Mouse (Mus musculus) hematopoietic stem cell, adult 5-6 weeks (primary cell): ENCODE data around the gene Lrrc49. TPM values are rescaled to one million over a fixed set of nuclear protein-coding genes. Genes with fewer than 3 reads are reported as not detected.

ENCODE experiments used
- ATAC-seq, 2 experiments: fragments of 125-278 bp in 1 of 2; replicated peaks in 1 of 2; 2 replicates each; pipeline ENCODE4 v1.8.0; 2016 to 2017; ENCODE audit warnings: inconsistent platforms in 2 of 2, mild to moderate bottlenecking in 2 of 2, moderate number of reproducible peaks in 2 of 2, low read depth in 1 of 2, moderate TSS enrichment in 1 of 2; ENCODE audit not compliant: low FRiP score in 2 of 2, poor library complexity in 2 of 2, severe bottlenecking in 2 of 2, insufficient read depth in 1 of 2, low TSS enrichment in 1 of 2
- total RNA-seq: library from RNA; stranded (forward); fragments of 172-1452, 232-1000 nt; gene quantifications from 2 replicates; pipeline ENCODE4 v1.2.3, GENCODE M21; 2017

Gene Lrrc49
- total RNA-seq = 35.5 and 36.5 TPM in 2 replicates

DNA sequence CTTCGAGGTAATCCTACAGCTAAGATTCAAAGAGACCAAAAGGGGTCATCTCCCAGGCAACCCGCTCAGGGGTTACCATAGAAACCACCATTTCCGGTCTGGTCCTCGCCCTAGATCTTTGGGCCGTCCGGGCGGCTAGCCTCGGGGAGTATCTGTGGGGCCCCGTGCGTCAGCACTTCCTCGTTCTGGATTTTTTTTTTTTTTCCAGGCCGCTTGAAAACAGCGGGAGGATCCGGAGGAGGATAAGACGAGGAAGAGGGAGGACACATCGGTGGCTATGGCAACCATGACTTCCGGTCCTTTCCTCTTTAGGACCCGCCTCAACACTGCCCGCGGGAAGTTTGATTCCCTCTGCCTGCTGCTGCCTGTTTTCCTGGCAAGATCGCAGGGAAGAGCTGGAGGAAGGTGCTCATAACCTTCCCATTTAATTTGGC is at the start of gene Lrrc49:
Lrrc49 (minus strand) TSS at position 268 of the 434 bp plus-strand sequence.
- ATAC-seq = peak; percentile 87 to 94

DNA sequence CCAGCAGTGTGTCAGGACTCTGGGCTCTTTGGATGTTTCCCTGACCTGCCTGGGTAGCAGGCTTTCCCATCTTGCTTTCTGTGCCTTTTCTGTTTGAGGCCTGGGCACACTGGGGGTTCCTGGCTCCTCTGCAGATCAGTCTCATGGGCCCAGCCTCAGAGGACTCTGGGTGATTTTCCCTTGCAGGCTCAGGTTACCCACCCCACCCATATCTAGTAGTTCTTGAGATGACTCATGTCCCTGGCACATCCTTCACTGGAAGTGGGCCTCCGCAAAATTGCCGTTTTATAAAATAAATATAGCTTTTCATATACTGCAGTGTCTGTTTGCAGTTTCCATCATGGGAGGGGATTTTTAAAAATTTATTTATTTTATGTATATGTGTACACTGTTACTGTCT is 46.4 kb upstream of the Lrrc49 start:
- ATAC-seq = no peak

DNA sequence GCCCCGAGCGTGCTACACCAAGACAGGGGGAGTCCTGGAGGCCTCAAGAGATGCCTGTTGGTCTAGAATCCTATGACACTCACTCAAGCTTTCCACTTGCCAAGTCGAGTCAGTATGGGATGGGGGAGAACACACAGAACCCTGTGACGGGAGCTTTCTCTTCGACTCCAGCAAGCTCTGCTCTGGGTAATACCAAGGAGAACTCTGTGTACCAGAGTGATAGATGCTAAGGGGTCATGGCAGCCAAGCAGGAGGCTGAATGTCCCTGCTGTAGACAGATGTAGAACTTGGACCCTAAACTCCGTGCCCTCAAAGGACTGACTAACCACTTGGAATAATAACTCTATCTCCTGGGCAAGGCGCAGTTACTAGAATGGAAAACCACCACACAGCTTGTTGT is 37.0 kb upstream of the Lrrc49 start:
- ATAC-seq = no peak

DNA sequence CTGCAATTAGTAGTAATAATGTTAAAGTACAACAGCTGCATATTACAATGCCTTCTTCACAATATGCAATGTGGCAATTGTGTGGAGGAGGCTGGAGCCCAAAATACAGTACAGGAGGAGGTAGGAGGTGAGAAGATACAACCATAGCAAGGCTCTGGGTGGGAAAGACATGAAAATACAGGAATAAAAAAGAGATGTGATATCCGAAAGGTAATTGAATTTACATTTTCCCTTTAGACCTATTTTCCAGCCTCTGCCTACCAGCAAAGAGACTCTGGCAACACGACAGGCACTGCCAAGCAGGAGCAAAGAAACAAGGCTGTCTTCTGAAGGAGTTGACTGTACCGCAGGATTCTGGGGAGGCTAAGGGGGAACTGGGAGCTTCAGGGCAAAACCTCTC is 31.7 kb upstream of the Lrrc49 start:
- no peak for ATAC-seq

DNA sequence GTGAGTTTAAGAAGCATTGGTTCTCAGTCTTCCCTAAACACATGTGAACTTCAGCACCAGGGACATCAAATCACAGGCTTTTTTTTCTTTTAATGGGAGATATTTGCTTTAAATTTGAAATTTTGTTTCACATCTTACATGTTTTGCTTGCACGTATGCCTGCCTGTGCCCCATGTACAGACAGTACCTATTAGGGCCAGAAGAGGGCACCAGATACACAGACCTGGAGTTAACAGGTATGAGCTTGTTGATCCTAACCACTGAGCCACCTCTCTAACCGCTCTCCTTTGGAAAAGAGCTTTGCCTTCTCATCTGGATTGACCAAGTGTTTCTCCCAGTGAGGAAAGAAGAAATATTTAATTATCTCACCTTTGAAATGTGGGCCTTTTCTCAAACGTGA is 30.3 kb upstream of the Lrrc49 start:
- ATAC-seq = peak; percentile 56; a peak in 1 of 4 replicates

DNA sequence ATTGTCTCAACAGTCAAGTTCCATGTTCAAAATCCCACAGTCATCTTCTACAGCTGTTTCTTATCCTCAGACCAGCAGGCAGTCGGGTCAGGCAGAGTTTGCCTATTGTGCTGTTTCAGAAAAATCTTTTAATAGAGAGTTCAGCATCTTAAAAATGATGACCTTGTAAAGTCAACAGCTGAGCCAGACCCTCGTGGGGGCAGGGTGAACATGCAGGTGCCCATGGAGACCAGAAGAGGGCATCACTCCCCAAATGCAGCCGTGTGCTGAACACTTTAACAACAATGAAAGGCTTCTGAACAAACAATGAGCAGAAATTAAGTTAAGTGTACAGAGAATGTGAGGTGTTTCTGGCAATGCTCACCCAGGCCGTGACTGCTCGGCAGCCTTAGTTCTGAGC is 27.9 kb upstream of the Lrrc49 start:
- no peak for ATAC-seq

DNA sequence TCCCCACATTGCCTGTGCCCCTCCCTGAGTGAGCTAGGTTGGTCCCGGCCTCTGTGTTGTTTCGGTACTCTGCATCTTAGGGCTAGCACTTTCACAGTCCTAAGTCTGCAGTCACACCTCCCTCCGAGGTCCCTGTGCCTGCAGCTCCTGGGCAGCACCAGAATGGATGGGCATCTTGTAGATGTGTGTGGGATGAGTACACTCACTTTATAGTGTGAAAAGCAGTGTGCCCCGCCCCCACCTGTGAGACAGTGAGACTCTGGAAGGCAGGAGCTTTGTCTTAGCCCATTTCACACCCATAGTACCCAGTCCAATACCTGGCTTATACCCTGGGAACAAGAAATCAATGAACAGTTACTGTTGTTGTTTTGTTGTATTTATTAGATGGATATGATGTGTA is 27.3 kb upstream of the Lrrc49 start:
- ATAC-seq = no peak

DNA sequence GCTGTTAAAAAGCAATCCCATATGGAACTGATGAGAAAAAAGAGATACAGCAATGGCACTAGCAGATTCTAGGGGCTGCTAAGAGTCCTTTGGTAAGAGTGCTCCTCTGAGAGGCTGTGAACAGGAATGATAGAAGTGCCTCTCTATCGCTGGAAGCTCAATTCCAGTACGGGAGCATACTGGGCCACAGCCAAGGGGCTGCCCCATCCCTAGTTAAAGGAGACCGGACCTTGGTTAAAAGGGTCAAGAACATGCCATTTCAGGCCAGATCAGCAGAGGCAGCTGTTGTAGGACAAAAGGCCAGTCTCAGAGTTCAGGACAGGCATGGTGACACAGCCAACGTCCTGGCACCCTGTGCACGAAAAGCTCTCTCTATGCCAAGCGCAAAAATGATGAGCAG is 26.2 kb upstream of the Lrrc49 start:
- ATAC-seq = no peak

DNA sequence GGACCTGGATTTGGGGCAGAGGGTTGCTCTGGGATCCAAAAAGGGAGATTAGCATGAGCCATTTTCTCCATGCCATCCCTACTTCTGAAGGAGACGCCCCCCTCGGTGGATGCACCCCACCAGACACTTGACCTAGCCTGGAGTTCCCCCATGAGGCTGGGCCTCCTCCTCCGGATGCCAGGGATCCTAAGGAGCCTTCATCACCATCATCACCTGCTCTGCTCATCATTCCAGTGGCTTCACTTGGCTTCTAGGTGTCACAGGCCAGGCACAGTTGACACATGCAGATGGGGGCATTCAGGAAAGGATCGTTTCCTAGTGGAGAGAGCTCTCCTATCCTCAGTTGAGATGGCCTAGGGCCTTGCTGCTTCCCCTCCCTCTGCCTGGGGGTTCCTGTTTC is 25.7 kb upstream of the Lrrc49 start:
- no peak for ATAC-seq

DNA sequence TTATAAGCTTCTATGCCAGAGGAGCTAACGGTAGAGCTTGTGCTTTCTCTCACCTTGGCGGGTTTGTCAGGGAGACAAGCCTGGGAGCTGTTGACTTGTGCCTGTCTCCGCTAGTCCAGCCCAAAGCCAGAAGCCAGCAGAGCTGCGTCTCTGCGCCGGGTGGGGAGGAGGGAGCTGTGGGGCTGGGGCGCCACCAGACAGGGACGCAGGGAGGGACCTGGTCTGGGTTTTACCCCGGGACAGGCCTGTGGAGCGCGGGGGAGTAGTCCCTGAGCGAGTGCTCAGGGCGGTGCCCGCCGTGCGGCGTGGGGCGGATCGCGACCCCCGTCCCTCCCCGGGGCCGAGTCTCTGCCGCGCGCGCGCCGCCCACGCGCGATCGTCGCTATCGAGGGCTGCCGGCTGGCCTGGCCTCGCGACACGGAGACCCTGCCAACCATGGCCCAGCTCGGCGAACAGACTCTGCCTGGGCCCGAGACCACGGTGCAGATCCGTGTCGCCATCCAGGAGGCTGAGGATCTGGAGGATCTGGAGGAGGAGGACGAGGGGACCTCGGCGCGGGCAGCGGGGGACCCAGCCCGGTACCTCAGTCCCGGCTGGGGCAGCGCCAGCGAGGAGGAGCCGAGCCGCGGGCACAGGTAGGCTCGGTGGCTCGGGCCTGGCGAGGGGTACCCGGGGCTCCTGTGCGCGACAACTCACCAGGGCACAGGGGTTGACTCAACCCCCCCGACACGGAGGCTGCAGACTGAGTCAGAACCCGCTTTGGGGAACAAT is 25.0 kb upstream of the Lrrc49 start, which contains the start of gene Larp6:
Larp6 (plus strand) TSS at position 219 of the 771 bp plus-strand sequence.
- peak in 1 of 2 experiments; percentile 25; a peak in 1 of 4 replicates for ATAC-seq

DNA sequence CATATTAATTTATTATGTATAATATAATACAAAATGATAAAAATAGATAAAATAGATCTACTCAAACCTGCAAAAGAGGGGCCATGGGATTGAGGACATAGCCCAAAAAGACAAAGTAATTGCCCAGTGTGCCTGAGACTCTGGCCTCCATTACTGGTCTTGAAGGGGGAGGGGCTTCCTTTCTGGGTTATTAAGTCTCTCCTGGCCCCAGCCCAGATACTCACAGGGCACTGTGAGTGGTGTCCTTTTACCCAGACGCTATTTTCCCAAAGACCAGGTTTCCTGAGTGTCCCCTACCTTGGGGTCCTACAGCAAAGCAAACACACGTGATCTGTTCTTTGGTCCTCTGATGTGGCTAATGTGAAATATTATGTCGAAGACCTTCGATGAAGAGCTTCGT is 24.1 kb upstream of the Lrrc49 start:
- ATAC-seq = no peak

DNA sequence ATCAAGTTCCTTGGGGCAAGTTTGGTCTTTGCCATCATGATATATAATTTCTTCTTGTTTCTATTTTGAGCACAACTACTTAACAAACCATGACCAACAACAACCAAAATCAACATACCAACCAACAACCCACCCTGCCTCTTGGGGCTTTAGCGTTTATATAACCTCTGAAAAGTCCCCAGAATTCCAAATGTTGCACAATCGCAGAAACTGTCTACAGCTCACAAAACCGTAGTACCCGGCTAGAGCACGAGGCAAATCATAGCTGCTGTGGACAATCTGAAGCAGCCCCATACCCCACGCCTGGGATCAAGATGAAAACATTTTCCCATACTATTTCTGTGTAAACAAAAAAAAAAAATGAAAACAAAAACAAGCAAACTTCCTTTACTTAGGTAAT is 21.8 kb upstream of the Lrrc49 start:
- ATAC-seq = no peak

DNA sequence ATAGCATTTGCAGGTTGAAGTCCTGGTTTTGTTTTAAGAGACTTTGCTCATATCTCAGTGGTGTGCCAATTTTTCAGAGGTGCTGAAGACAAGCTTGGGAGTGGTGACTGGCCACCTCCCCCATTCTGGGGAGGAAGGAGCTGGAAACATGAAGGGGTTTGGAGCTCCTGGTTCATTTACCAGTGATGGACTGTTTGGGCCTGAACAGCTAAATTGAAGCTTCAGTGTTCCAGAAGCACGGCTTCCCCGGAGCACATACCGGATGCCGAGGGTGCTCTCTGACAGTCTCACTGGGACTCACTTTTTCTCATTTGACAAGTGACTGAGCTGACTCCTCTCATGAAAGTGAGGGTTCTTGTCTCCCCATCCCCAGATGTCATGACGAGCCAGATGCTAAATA is 20.6 kb upstream of the Lrrc49 start:
- ATAC-seq = no peak

DNA sequence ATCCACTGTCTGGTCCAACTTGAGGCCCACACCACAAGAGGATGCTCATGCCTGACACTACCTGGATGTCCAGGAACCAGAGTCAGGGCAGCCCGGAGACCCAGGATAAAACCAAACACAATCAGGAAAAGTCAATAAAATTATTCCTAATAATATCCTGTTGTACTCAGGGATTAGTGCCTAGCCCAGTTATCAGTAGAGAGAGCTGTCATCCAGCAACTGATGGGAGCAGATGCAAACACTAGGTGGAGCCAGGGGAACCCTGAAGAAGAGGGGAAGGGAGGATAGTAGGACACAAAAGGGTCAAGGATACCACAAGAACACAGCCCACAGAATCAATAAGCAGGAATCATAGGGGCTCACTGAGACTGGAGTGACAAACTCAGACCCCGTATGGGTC is 19.6 kb upstream of the Lrrc49 start:
- ATAC-seq = no peak

DNA sequence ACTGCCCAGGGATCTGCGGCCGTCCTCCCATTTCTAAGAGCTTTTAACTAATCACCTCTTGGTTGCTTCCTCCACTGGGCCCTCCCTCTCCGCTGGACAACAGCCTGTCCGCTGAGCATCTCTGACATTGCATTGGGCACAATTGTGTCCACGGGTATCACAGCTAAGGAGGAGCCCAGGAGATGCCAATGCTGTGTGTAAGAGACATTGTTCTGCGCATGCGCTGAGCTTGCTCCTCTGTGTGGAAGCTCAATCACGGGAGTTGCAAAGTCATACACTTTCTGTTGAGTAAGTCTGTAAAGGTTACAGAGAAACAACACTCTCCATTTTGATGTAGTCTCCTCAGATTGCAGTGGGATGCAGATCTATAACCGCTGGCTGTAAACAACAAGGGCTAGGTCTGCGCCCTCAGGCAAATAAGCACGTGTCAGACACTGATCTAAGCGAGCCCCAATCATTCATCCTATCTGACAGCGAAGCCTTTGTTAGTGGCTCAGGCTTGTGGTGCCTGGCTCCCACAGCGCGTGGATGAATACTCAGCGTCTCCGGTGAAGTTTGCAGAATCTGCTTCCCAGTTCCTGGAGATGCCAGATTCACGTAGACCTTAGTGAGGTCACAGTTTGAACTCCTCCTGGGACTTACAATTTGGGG is 11.7 kb upstream of the Lrrc49 start:
- no peak for ATAC-seq

DNA sequence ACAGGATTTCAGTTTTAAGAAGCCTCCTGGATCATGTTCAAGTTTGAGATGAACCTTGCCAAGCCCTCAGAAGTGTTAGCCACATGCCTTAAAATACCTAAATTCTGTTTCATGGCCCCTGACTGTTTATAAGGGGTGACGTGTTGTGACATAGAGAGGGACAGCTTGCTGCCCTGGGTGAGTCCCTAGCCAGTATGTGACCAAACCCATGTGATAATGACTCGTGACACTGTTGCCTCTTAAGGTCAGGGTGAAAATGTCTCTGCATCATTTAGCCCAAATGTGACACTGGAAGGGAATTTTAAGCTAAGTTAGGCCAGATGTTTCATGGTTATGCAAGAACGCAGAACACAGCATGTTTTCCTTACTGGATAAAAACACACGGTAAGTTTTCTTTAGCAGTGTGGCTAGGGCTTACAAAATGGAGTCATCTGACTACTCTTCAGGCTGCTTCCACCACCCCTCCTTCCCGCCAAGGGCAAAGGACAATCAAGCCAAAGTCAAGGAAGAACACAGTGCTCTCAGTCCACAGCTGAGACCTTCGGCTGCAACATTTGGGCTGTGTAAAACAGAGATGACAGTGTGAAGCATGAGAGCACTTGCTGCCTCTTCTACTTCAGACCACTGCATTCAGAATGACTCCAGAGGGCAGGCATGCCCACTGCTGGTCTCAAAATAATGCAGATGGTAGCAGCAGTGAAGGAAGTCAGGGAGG is 8.5 kb upstream of the Lrrc49 start:
- no peak for ATAC-seq

DNA sequence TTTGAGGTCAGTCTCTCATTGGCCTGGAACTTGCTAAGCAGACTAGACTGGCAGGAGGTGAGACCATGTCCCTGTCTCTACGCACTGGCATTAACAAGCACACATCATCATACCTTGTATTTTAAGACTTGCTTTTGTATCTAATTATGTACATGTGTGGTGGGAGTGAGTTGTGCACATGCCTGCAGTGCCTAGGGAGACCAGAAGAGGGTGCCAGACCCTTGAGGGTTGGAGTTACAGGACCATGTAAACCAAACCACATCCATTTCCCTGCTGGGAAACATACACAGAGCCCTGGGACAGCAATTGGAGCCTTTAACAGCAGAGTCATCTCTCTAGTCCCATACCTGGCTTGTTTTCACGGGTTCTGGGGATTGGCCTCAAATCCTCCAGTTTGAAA is 6.0 kb upstream of the Lrrc49 start:
- no peak for ATAC-seq

DNA sequence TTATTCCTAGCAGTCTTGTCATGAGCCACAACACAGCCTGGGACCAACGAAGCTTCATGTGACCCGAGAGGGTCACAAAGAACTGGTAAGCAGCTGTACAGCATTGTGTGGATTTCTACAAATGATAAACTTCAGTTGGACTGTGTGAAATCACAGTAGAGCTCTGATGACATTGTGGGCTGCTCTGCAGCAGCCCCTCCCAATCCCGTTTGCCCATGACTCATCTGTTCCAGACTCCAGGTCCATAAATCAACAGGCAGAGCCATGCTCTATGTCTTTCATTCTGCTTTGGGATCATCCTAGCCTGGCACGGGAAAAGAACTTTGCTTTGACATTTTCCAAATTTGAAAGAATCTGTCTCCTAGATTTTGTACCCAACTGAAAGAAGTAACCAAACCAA is 4.7 kb upstream of the Lrrc49 start:
- no peak for ATAC-seq
